Mouse (Mus musculus): ENCODE results near the gene Cst13. TPM values are rescaled to one million over a fixed set of nuclear protein-coding genes. Genes with fewer than 3 reads are reported as not detected.

Cst13 gene
- polyA plus RNA-seq, 1 experiment from 2014 or later = not detected

GRCm38 (mm10) chr2:148874224-148874616 lies 54.3 kb downstream of the Cst13 start:
- Histone ChIP-seq H3K27ac (peak overlapping the region; percentile 90; the same call in 1 of the 2 replicates), H3K27me3 (ENCODE audit: insufficient read depth, low read length) (no peaks in the 10 kb centered on the region)
- ATAC-seq (replicated peaks; ENCODE audit: low FRiP score, low read depth) = no peak

GRCm38 (mm10) chr2:148874617-148875334 lies 54.9 kb downstream of the Cst13 start:
- H3K27me3 ChIP-seq (ENCODE audit: insufficient read depth, low read length) = no peaks in the 10 kb centered on the region
- H3K4me1 ChIP-seq (replicated peaks; ENCODE audit: insufficient read depth, low read length) = peaks cover 22% of the 10 kb centered on the region; the same call in 1 of the 2 replicates
- TF ChIP-seq CTCF (IDR thresholded peaks at IDR 0.05; ENCODE audit: low read depth) = no peak
- H3K36me3 ChIP-seq (ENCODE audit: insufficient read depth, low read length) = peaks cover 3% of the 10 kb centered on the region; the same call in 1 of the 2 replicates
- peak overlapping the region; percentile 70 for H3K4me3 ChIP-seq (replicated peaks; ENCODE audit: low read depth, low read length)
- WGBS = under 1% methylated on average over 34 of the region's 34 CpGs
- H3K27ac ChIP-seq = peak overlapping the region; percentile 90
- H3K9me3 ChIP-seq (replicated peaks; ENCODE audit: low read length) = no peaks in the 10 kb centered on the region
- ATAC-seq (replicated peaks; ENCODE audit: low FRiP score, low read depth) = peak; percentile 66
- H3K4me2 ChIP-seq (ENCODE audit: low read length) = peak overlapping the region; percentile 86
- H3K9ac ChIP-seq (ENCODE audit: low read depth, low read length) = peak overlapping the region; percentile 84
- peak; percentile 56 for DNase-seq (ENCODE audit: low spot score)

More at GRCm38 (mm10) chr2:148874224-148874616, 54.3 kb downstream of the Cst13 start:
- no peak for TF ChIP-seq CTCF (IDR thresholded peaks at IDR 0.05; ENCODE audit: low read depth)
- Histone ChIP-seq H3K4me1 (replicated peaks; ENCODE audit: insufficient read depth, low read length) (peaks cover 22% of the 10 kb centered on the region; the same call in 1 of the 2 replicates), H3K9me3 (replicated peaks; ENCODE audit: low read length) (no peaks in the 10 kb centered on the region), H3K9ac (ENCODE audit: low read depth, low read length) (peak overlapping the region; percentile 84), H3K4me3 (replicated peaks; ENCODE audit: low read depth, low read length) (peak overlapping the region; percentile 70), H3K36me3 (ENCODE audit: insufficient read depth, low read length) (peaks cover 3% of the 10 kb centered on the region; the same call in 1 of the 2 replicates), H3K4me2 (ENCODE audit: low read length) (peak overlapping the region; percentile 86)
- no peak for DNase-seq (ENCODE audit: low spot score)
- 31% methylated on average over 3 of the region's 3 CpGs for WGBS

GRCm38 (mm10) chr2:148875335-148875811 lies 55.5 kb downstream of the Cst13 start, which contains the start of gene Cst3:
Cst3 (minus strand) TSS chr2:148875692.
- TF ChIP-seq CTCF (IDR thresholded peaks at IDR 0.05; ENCODE audit: low read depth) = peak; percentile 61
- Histone ChIP-seq H3K27ac (peak within 1 kb of the TSS; percentile 90), H3K36me3 (ENCODE audit: insufficient read depth, low read length) (peaks cover 3% of the 10 kb centered on the region; the same call in 1 of the 2 replicates), H3K9ac (ENCODE audit: low read depth, low read length) (peak within 1 kb of the TSS; percentile 84), H3K4me3 (replicated peaks; ENCODE audit: low read depth, low read length) (peak within 1 kb of the TSS; percentile 70), H3K9me3 (replicated peaks; ENCODE audit: low read length) (no peaks in the 10 kb centered on the region), H3K27me3 (ENCODE audit: insufficient read depth, low read length) (no peaks in the 10 kb centered on the region), H3K4me2 (ENCODE audit: low read length) (peak within 1 kb of the TSS; percentile 86), H3K4me1 (replicated peaks; ENCODE audit: insufficient read depth, low read length) (peaks cover 22% of the 10 kb centered on the region; the same call in 1 of the 2 replicates)
- WGBS = under 1% methylated on average over 19 of the region's 19 CpGs
- peak; percentile 98 for ATAC-seq (replicated peaks; ENCODE audit: low FRiP score, low read depth)
- peak; percentile 97 for DNase-seq (ENCODE audit: low spot score)

- no peak for ATAC-seq (replicated peaks; ENCODE audit: low FRiP score, low read depth)
- WGBS = 56% methylated on average over 3 of the region's 3 CpGs
- Histone ChIP-seq H3K9ac (ENCODE audit: low read depth, low read length) (no peak overlapping the region), H3K4me3 (replicated peaks; ENCODE audit: low read depth, low read length) (no peak overlapping the region), H3K4me2 (ENCODE audit: low read length) (no peak overlapping the region), H3K4me1 (replicated peaks; ENCODE audit: insufficient read depth, low read length) (peaks cover 22% of the 10 kb centered on the region; the same call in 1 of the 2 replicates), H3K36me3 (ENCODE audit: insufficient read depth, low read length) (peaks cover 1% of the 10 kb centered on the region; the same call in 1 of the 2 replicates), H3K27ac (no peak overlapping the region), H3K27me3 (ENCODE audit: insufficient read depth, low read length) (no peaks in the 10 kb centered on the region), H3K9me3 (replicated peaks; ENCODE audit: low read length) (no peaks in the 10 kb centered on the region)
- TF ChIP-seq CTCF (IDR thresholded peaks at IDR 0.05; ENCODE audit: low read depth) = no peak
- no peak for DNase-seq (ENCODE audit: low spot score)
Measured at GRCm38 (mm10) chr2:148877016-148877770, 57.3 kb downstream of the Cst13 start.

GRCm38 (mm10) chr2:148878641-148879130 lies 58.8 kb downstream of the Cst13 start:
- Histone ChIP-seq H3K9me3 (replicated peaks; ENCODE audit: low read length) (no peaks in the 10 kb centered on the region), H3K4me1 (replicated peaks; ENCODE audit: insufficient read depth, low read length) (peaks cover 16% of the 10 kb centered on the region; the same call in 1 of the 2 replicates), H3K27ac (no peak overlapping the region), H3K36me3 (ENCODE audit: insufficient read depth, low read length) (no peaks in the 10 kb centered on the region), H3K27me3 (ENCODE audit: insufficient read depth, low read length) (no peaks in the 10 kb centered on the region), H3K4me2 (ENCODE audit: low read length) (no peak overlapping the region), H3K9ac (ENCODE audit: low read depth, low read length) (no peak overlapping the region), H3K4me3 (replicated peaks; ENCODE audit: low read depth, low read length) (no peak overlapping the region)
- no peak for TF ChIP-seq CTCF (IDR thresholded peaks at IDR 0.05; ENCODE audit: low read depth)
- 25% methylated on average over 2 of the region's 2 CpGs for WGBS
- ATAC-seq (replicated peaks; ENCODE audit: low FRiP score, low read depth) (no peak), DNase-seq (ENCODE audit: low spot score) (no peak)

GRCm38 (mm10) chr2:148879199-148879598 lies 59.3 kb downstream of the Cst13 start:
- WGBS = 37% methylated on average over 1 of the region's 1 CpGs
- no peak for ATAC-seq (replicated peaks; ENCODE audit: low FRiP score, low read depth)

More at GRCm38 (mm10) chr2:148879199-148879598, 59.3 kb downstream of the Cst13 start:
- Histone ChIP-seq H3K27me3 (ENCODE audit: insufficient read depth, low read length) (no peaks in the 10 kb centered on the region), H3K4me3 (replicated peaks; ENCODE audit: low read depth, low read length) (no peak overlapping the region), H3K36me3 (ENCODE audit: insufficient read depth, low read length) (no peaks in the 10 kb centered on the region), H3K4me1 (replicated peaks; ENCODE audit: insufficient read depth, low read length) (peaks cover 11% of the 10 kb centered on the region; the same call in 1 of the 2 replicates), H3K27ac (no peak overlapping the region), H3K9ac (ENCODE audit: low read depth, low read length) (no peak overlapping the region), H3K9me3 (replicated peaks; ENCODE audit: low read length) (no peaks in the 10 kb centered on the region), H3K4me2 (ENCODE audit: low read length) (no peak overlapping the region)
- DNase-seq (ENCODE audit: low spot score) = peak; percentile 39
- no peak for TF ChIP-seq CTCF (IDR thresholded peaks at IDR 0.05; ENCODE audit: low read depth)

Other genes starting within 250 kb of the Cst13 start
- gene Nxt1, start 147.5 kb upstream of the Cst13 start, polyA plus RNA-seq (2015; fragmentation: Nextera tagmentation; extraction: Ambion mirVana) = 75.3 and 77.2 TPM in 2 replicates
- gene Gzf1, start 139.1 kb upstream of the Cst13 start, polyA plus RNA-seq (2015; fragmentation: Nextera tagmentation; extraction: Ambion mirVana) = 20.0 and 20.5 TPM in 2 replicates
- 1.3 and 1.4 TPM in 2 replicates for gene Napb, start 87.6 kb upstream of the Cst13 start, polyA plus RNA-seq (2015; fragmentation: Nextera tagmentation; extraction: Ambion mirVana)
- gene Cstl1, start 69.7 kb upstream of the Cst13 start, polyA plus RNA-seq (2015; fragmentation: Nextera tagmentation; extraction: Ambion mirVana) = not detected in 2 replicates
- not detected in 2 replicates for gene Cst11, start 48.6 kb upstream of the Cst13 start, polyA plus RNA-seq (2015; fragmentation: Nextera tagmentation; extraction: Ambion mirVana)
- gene 8030411F24Rik, start 38.1 kb upstream of the Cst13 start, polyA plus RNA-seq (2015; fragmentation: Nextera tagmentation; extraction: Ambion mirVana) = not detected in 2 replicates
- gene Cst12, start 30.7 kb upstream of the Cst13 start, polyA plus RNA-seq (2015; fragmentation: Nextera tagmentation; extraction: Ambion mirVana) = not detected in 2 replicates
- not detected in 2 replicates for gene Cst8, start 21.3 kb upstream of the Cst13 start, polyA plus RNA-seq (2015; fragmentation: Nextera tagmentation; extraction: Ambion mirVana)
- not detected in 2 replicates for gene Cst9, start 15.1 kb downstream of the Cst13 start, polyA plus RNA-seq (2015; fragmentation: Nextera tagmentation; extraction: Ambion mirVana)
- gene 9230104L09Rik, start 45.0 kb downstream of the Cst13 start, polyA plus RNA-seq (2015; fragmentation: Nextera tagmentation; extraction: Ambion mirVana) = not detected in 2 replicates
- 545 and 617 TPM in 2 replicates for gene Cst3, start 55.6 kb downstream of the Cst13 start, polyA plus RNA-seq (2015; fragmentation: Nextera tagmentation; extraction: Ambion mirVana)
- not detected in 2 replicates for gene Gm1330, start 183.2 kb downstream of the Cst13 start, polyA plus RNA-seq (2015; fragmentation: Nextera tagmentation; extraction: Ambion mirVana)
- gene Gm10750, start 197.2 kb downstream of the Cst13 start, polyA plus RNA-seq (2015; fragmentation: Nextera tagmentation; extraction: Ambion mirVana) = not detected in 2 replicates